Mouse (Mus musculus): Measurements from ENCODE around the gene Ccdc78.

Ccdc78 gene

DNA sequence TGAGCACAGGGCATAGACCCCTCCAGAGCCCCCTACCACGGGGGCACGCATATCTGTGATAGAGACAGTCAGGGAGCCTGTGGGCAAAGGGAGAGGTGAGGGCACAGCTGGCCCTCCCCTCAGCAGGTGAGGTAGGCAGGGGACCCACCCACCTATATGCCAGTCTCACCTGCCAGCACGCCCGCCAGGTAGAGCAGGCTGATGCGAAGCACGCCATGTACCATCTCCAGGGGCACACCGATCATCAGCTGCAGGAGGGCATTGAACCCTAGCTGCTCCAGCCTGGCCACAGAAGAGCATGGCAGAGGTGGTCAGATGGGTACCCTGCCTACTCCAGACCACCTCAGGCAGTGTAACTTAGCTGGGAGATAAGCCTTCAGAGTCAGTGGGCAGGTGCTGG is 48.9 kb downstream of the Ccdc78 start:
- no peak for DNase-seq

DNA sequence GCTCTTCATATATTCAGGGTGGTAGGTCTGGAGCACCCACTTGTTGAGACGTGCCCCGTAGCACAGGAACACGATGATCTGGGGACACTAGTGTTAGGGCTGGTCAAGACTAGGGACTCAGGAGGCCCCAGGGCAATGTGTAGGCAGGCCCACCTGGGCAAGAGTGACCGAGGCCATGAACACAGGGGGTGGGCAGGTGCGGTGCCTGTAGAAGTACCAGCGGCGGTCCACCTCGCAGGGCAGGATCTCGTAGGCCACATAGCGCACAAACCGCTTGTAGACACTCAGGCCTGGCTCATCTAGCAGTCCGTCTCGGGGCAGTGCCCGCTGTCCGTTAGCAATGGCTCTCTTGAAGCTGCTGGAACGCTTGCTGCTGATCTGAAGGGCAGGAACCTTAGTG is 49.4 kb downstream of the Ccdc78 start:
- no peak for DNase-seq

DNA sequence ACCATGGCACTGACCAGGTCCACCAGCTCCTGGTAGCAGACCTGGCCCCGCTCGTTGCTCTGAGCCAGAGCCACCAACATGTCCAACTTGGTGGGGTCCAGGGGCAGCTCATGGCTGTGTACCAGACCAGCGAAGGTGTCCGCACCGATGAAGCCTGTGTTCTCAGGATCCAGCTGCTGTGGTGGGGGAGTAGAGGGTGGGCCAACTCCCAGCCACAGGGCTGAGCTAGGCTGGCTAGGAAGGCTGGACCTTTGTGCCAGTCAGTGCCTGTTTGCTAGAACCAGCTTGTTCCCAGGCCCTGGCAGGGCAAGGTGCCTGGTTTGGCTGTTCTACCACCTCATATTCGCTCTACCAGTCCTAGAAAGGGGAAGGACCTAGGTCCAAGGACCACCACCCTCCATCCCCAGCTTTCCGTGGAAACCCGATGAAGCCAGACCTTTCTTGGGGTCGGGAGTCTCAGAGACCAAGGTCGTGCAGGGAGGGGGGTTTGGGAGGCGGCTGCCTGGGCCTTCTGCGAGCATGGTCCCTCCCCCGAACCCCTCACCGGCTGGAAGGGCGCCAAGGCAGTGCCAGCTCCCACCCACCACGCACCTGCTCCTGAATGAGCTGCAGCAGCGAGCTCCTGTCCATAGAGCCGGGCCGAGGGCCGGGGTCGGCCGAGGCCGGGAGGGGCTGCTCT is 50.2 kb downstream of the Ccdc78 start:
- no peak for DNase-seq

DNA sequence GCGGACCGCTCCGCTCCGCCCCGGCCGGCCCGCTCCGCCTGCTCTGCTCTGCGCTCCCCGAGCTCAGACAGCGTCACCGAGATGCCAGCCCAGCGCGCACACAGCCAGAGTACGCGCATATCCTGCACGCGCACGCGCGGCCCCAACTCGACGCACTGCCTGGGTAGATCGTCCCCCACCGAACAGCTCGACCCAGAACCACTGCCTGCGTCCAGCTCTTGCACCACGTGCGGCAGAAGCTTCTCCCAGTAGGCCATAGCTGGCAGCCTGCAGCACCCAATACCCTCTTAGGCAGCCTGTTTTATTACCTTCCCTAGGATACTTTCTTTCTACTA is 50.7 kb downstream of the Ccdc78 start, which contains the start of gene Rhbdl1:
Gene Rhbdl1 (minus strand): TSS at position 220 of the 335 bp plus-strand sequence.
- peak; percentile 84 for DNase-seq

DNA sequence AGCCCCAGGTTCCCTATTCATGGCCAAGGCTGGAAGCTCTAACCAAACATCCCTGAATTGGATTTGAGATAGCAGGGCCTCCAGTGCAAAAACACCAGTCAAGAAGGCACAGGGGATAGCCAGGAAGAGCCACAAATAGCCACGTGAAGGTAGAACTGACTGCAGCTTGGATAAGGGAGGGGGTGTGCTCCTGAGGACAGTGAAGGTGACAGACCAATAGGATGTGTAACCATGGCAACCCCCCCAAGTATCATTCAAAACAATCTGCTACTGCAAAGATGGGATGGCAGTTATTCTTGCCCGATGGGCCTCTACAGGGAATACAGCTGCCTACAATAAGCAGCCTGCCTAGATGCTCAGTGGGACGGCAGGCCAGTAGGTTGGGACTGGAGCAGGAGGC is 51.2 kb downstream of the Ccdc78 start:
- no peak for DNase-seq

DNA sequence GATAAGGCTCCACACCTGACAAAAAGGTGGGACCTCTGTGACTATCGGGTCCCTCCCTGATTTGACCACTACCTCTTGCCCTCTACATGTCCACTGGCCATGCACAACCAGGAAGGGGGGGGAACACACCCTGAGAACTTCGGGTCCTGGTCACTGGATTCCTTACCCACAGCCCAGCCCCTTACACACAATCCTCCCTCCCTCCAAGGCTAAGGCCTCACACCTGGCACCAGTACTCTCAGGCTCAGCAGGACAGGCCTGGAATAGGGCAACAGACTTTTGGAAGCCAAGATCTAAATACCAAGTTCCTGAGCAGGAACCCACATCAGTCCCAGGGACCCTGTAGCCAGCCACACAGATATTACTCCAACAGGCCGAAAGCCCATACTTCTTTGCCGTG is 52.5 kb downstream of the Ccdc78 start:
- no peak for DNase-seq

DNA sequence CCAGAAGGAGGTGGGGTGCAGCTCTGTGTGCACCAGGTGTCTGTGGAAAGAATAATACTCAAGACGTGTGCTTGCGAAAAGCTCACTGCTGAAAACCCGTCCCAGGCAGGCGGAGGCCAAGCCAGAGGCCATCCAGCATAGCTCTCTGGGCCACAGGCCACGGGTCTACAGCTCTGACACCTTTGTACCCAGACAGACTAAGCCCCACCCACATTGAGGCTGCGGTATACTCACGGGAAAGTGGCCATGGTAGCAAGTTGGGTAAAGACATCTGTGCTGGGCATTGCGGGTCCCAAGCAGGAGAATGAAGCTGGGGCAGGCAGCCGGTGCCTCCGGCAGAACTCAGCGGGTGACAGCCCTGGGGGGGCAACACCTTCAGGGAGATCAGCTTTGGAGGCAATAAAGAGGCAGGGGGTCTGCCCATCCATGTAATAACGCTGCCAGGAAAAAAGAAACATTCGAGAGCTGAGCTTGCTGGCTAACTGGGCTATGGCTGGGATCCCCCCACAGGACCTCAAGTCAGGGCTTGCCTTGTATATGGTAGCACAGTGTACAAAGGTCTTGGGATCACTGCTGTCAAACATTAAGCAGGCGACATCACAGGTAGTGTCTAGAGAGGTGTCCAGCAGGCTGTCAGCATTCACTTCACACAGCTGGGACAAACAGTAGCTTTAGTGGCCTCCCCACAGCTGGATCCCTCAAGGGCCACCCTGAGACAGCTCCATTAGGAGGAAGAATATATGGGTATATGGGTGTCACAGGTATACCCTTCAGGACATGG is 53.3 kb downstream of the Ccdc78 start:
- no peak for DNase-seq
